Mouse (Mus musculus) heart, adult 2 months (tissue): ENCODE data around the gene Tmem131l.
"Not testable (repeated sequence)": the region's sequence is repeated elsewhere in the genome, so short reads cannot be mapped to it uniquely, and the experiment has no call there.

Experiments used
- CTCF ChIP-seq: fragments of 200-600 bp; IDR thresholded peaks from 2 replicates; pipeline ENCODE4 v1.8.1; 2022; ENCODE audit warnings: antibody characterized with exemption, mild to moderate bottlenecking, moderate library complexity
- POLR2A ChIP-seq: fragments of 200-500 bp; IDR thresholded peaks from 2 replicates; pipeline ENCODE4 v1.6.1; 2011; ENCODE audit warnings: mild to moderate bottlenecking, low read depth, low read length, control low read depth; ENCODE audit not compliant: insufficient read depth

DNA sequence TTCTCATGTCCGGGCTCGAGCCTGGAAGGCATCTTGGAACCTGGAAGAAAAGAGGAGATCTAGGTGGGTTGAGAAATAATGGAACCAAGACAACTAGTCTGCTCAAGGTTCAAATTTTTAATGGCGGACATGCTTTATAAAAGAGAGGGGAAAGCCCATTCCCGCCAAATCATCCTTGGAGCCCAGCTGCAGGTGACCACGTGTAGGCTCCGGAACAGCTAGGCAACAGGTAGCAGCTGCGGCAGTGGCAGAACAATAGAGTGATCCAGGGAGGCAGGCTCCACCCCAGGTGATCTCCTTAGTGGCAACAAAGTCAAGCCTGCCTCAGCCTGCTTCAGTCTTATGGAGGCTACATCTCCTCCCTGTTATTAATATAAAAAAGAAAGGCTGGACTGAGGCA lies 168.4 kb downstream of the Tmem131l start:
- not testable (repeated sequence) for TF ChIP-seq CTCF, POLR2A
